Mouse (Mus musculus): ENCODE measurements around the gene Nit2. TPM values are rescaled to one million over a fixed set of nuclear protein-coding genes. Genes with fewer than 3 reads are reported as not detected.

Nit2 gene
- polyA plus RNA-seq (2017; shearing (Covaris generic)): 29.4 TPM

GRCm38 (mm10) chr16:57166611-57167513, at the start of gene Nit2:
Gene Nit2, minus strand, starts transcription at chr16:57167341.

GRCm38 (mm10) chr16:57120913-57121815, 46.0 kb downstream of the Nit2 start, which contains the start of gene Tomm70a:
Gene Tomm70a, plus strand, starts transcription at chr16:57121703.

Other genes starting within 250 kb of the Nit2 start
- gene Lnp1, start 239.3 kb downstream of the Nit2 start, polyA plus RNA-seq (2017; shearing (Covaris generic)): not detected
- not detected for gene Tmem45a2, start 96.0 kb downstream of the Nit2 start, polyA plus RNA-seq (2017; shearing (Covaris generic))
- gene Tomm70a, start 45.6 kb downstream of the Nit2 start, polyA plus RNA-seq (2017; shearing (Covaris generic)): 46.0 TPM
- 43.1 TPM for gene Tbc1d23, start 64.2 kb upstream of the Nit2 start, polyA plus RNA-seq (2017; shearing (Covaris generic))
- not detected for gene Tmem30c, start 125.5 kb upstream of the Nit2 start, polyA plus RNA-seq (2017; shearing (Covaris generic))
- 31.2 TPM for gene Filip1l, start 185.8 kb upstream of the Nit2 start, polyA plus RNA-seq (2017; shearing (Covaris generic))

Data from naive thymus-derived CD4-positive, alpha-beta T cell, adult 5 months (primary cell).